Mouse (Mus musculus) gastrocnemius, postnatal 14 days (tissue): Measurements from ENCODE around the gene Map1lc3b. TPM values are rescaled to one million over a fixed set of nuclear protein-coding genes. Genes with fewer than 3 reads are reported as not detected.

ENCODE experiments used
- DNase-seq: peaks from one replicate; pipeline ENCODE4 v3.0.0; 2021; ENCODE audit warnings: mixed read lengths
- intact Hi-C: fragments of 180-260 bp; cut with DNase I; formaldehyde crosslinking; loops from one replicate; pipeline ENCODE4 v1.15.1; 2025; ENCODE audit warnings: low total_unique reads
- total RNA-seq, 2 experiments: library from RNA; stranded (reverse); gene quantifications; 2 replicates each; pipeline ENCODE4 v1.2.3; 2021

Gene Map1lc3b
- total RNA-seq, 2 experiments from 2014 or later: 102 to 136 TPM

GRCm38 (mm10) chr8:121598892-121599291 is 8.7 kb downstream of the Map1lc3b start:
- DNase-seq: peak; percentile 86
- intact Hi-C loops: no loop called here

GRCm38 (mm10) chr8:121599842-121600241 is 9.7 kb downstream of the Map1lc3b start:
- DNase-seq: no peak
- intact Hi-C loops: no loop called here

GRCm38 (mm10) chr8:121602411-121602810 is 12.2 kb downstream of the Map1lc3b start:
- intact Hi-C loops: no loop called here
- DNase-seq: no peak

DNA sequence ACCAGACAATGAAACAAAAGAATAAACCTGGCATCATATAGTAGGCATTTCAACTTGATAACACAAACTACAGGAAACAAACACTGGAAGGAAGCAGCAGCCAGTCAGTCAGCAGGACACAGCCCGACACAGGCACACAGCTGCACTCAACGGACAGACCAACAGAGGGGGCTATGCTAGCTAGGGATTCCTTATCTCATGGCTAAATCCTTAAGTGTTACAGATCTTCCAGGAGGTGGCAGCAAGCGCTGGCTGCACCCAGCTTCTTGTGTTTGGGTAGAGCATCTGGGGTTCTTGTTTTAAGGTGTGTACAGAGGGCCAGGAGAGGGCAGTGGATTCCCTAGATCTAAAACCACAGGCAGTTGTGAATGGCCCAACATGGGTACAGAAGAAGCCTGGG is 12.7 kb downstream of the Map1lc3b start:
- intact Hi-C loops: no loop called here
- peak; percentile 72 for DNase-seq

- no peak for DNase-seq
- intact Hi-C loops: loop anchor here (2.0 kb wide), 1 partner anchor 79 kb away; no protein-coding TSS in a partner anchor
Measured at GRCm38 (mm10) chr8:121603801-121604200, 13.6 kb downstream of the Map1lc3b start.

GRCm38 (mm10) chr8:121607661-121608060 is 17.5 kb downstream of the Map1lc3b start:
- DNase-seq: no peak
- intact Hi-C loops: loop anchor here (5.0 kb wide), 1 partner anchor 35 kb away; no protein-coding TSS in a partner anchor

DNA sequence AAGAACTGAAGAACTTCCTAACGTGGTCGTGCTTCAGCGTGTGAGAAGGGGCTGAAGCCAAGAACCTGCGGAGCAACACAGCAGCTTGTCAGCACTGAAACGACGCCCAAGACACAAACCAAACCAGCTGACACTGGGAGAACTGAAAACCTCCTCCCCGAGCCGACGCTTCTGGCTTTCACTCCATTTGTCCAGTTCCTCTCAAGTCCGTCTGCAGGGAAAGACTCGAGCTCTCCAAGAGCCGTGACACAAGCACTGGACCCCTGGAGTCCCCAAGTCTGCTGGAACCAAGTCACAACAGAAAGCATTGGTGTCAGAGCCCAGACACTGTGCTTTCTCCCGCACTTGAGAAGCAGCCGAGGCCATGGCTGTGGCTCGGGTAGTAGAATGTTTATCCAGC is 19.1 kb downstream of the Map1lc3b start:
- DNase-seq: no peak
- intact Hi-C loops: loop anchor here (5.0 kb wide), 1 partner anchor 33 kb away; no protein-coding TSS in a partner anchor

- no peak for DNase-seq
- intact Hi-C loops: loop anchor here (5.0 kb wide), 1 partner anchor 32 kb away; no protein-coding TSS in a partner anchor
Measured at GRCm38 (mm10) chr8:121609916-121610315, 19.8 kb downstream of the Map1lc3b start.

GRCm38 (mm10) chr8:121613419-121613818 is 23.3 kb downstream of the Map1lc3b start:
- intact Hi-C loops: no loop called here
- no peak for DNase-seq

DNA sequence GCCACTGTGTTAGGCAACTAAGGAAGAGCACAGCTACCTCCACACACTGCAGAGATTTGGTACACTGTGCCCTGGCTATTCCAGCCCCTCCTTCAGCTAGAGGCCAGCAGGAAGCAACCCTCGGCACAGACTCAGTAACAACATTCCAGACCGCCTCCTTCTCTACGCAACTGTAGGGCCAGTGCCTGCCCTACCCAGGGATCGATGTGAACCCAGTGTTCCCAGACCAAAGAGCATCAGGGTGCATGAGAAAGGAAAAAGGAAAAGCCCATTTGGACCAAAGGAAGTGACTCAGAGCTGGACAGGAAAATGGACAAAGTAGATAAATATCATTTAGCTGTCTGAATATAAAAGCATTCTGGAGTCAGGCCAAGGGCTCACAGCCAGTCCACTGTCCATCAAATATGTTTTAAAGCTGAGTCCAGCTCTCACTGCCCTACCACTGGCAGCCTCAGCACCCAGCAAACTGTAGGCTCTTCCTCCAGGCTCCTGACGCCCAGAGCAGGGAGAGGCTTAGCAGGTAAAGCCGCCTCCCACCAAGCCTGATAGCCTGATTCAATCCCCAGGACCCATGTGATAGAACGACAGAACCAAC is 29.3 kb downstream of the Map1lc3b start:
- intact Hi-C loops: no loop called here
- peak; percentile 42 for DNase-seq

DNA sequence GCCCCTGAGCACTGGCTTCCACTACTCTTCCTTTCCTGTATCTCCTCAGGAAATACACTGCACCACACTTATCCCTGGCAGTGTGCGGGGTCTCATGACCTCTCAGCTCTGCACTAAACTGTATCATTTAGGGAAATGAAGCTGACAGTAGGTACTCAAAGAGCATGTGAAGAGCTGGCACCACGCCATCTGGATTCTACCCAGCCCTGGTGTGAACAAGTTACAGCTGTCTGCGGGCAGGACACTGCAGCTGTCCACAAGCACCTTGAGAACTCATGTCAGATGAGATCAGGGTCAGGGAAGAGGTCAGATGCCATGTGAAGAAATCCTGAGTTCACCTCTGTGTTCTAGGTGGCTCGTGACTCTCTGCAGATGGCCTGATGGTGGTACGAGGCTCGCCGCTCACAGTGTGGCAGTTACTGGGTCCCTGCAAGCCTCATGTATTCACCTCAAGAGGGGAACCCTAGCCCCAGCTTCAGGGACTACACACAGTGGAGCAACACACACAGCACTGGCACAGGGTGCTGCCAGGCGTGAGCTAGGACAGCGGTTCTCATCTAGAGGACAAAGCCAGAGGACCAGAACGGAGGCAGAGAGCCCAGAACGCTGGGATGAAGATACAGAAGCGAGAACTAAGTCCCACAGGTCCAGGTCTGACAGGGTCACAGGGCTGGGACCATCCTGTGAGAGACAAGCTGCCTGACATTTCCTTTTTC is 30.8 kb downstream of the Map1lc3b start:
- no peak for DNase-seq
- intact Hi-C loops: no loop called here

DNA sequence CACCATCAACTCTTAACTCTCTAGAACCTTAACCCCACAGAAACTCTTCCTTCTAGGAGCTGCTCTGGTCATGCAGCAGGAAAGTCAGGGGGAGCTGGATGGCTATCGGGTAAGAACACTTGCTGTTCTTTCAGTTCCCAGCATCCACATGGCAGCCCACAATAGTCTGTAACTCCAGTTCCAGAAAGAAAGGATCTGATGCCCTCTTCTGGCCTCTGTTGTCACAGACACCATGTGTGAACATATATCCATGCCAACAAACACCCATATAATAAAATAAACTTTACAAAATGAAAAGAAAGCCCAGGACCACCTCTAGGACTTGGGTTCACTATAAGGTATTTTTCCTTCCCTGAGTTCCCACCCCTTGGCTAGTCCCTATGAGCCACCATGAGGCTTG is 31.7 kb downstream of the Map1lc3b start:
- no peak for DNase-seq

GRCm38 (mm10) chr8:121623043-121623442 is 32.9 kb downstream of the Map1lc3b start:
- intact Hi-C loops: no loop called here
- DNase-seq: no peak

More for the DNA sequence above, 31.7 kb downstream of the Map1lc3b start:
- intact Hi-C loops: no loop called here

DNA sequence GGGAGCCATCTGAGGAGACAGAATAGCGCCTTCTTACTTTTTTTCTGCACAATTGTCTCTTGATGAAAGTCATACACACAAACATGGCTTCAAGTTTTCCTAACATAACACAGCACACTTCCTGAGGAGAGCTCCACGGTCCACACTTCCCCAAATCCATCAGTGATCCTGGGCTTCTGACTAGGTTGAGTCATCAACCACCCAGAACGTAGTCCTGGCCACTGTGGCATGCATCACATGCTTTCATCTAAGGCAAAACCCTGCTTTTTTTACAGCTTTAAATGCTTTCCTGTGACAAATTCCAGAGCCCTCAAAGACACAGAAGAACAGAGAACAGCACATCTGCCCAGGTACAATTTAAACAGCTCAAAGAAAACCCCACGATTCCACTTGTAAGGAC is 38.5 kb downstream of the Map1lc3b start:
- no peak for DNase-seq
- intact Hi-C loops: no loop called here

DNA sequence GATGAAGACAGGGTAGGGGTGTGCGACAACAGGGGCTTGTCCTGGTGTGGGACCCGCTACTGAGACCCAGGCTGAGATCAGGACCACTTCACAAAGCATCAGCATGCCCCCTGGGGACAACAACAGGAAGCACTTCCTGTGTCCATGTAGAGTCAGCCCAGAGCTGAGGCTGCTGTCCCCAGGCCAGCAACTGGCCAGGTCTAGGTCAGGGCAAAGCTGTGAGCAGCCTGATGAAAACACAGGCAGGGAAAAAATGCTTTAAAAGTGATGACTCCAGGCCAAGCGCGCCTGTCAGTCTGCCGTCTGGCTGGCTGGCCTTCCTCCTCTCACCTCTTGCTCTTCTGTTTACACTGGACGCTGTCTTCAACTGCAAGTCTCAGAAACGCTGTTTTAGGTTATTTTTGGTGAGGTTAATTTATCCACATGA is 41.5 kb downstream of the Map1lc3b start:
- intact Hi-C loops: no loop called here
- no peak for DNase-seq

- intact Hi-C loops: no loop called here
- no peak for DNase-seq
Measured at GRCm38 (mm10) chr8:121632401-121632800, 42.2 kb downstream of the Map1lc3b start.

DNA sequence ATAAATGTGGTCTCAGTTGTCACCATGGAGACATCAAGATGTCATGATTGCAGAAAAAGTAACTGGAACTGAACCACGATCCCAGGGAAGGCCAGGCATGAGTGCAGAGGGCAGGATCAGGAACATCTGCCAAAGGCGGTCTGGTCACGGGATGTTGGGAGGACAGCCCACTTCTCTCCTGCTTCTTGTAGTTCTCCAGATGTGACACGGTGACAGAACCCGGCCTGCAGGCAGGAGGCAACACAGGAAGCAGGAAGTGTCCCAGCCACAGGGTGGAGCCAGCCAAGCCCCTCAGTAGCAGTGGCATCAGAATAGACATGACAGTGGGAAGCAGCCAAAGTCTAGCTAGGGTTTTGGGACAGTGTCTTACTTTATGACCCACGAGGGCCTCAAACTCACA is 45.4 kb downstream of the Map1lc3b start:
- intact Hi-C loops: no loop called here
- no peak for DNase-seq

DNA sequence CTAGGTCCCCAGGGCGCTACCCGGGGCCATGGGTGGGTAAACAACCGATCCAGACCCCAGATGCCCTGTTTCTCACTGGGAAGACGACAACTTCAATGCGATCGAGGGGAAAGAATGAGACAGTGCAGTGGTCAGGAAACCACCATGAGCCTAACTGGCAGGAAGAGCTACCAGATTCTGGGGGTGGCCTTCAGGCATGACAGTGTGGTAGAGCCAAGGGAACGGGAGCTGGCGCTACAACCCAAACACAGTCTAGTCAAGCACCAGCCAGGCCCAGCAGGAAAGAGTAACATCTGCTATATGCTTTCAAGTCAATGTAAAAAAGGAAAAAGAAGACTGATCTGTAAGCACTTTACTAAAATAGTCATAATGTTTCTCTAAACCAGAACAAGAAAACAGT is 46.0 kb downstream of the Map1lc3b start:
- intact Hi-C loops: no loop called here
- DNase-seq: no peak

GRCm38 (mm10) chr8:121642804-121643203 is 52.6 kb downstream of the Map1lc3b start:
- intact Hi-C loops: loop anchor here (5.0 kb wide), 1 partner anchor 36 kb away; no protein-coding TSS in a partner anchor
- no peak for DNase-seq

- intact Hi-C loops: loop anchor here (5.0 kb wide), 1 partner anchor 36 kb away; no protein-coding TSS in a partner anchor
- no peak for DNase-seq
Measured at GRCm38 (mm10) chr8:121643384-121643783, 53.2 kb downstream of the Map1lc3b start.
